ENCODE assay signal across 22 mouse cellular contexts in genomic region chr3:7992322-7992721, GRCm38 (mm10).
DNase-seq lines count a peak whose midpoint lies in the region; ATAC-seq and TF ChIP-seq lines count a peak whose summit lies in the region.
"Had no signal": no experiment of that assay in that cellular context is flagged by ENCODE, and none has a peak within 500 bp of the region (broad histone marks: within the 10 kb centered on the region; RNA-seq: fewer than 3 reads in every experiment).

No protein-coding gene starts in this region.

- no peak for TF ChIP-seq CTCF in kidney, postnatal 0 days (IDR thresholded peaks at IDR 0.05; ENCODE audit: low read depth)
- TF ChIP-seq CTCF in C2C12 (IDR thresholded peaks at IDR 0.05; ENCODE audit: control insufficient read depth, insufficient read depth, insufficient read length): no peak

- no peak overlapping the region for H3ac ChIP-seq in C2C12 (ENCODE audit: control insufficient read depth, insufficient read length, low read depth)
- H3ac ChIP-seq in myocyte (ENCODE audit: control insufficient read depth, insufficient read length): no peak overlapping the region

- H3K79me3 ChIP-seq in C2C12 (ENCODE audit: low read depth): no peaks in the 10 kb centered on the region

- H3K9me3 ChIP-seq in kidney, postnatal 0 days (replicated peaks; ENCODE audit: low read length): no peaks in the 10 kb centered on the region
- H3K9me3 ChIP-seq in kidney, embryonic 14.5 days (ENCODE audit: control insufficient read depth, low read length): no peaks in the 10 kb centered on the region
- H3K9me3 ChIP-seq: embryonic facial prominence, embryonic 13.5 days; forebrain, embryonic 13.5 days; forebrain, embryonic 15.5 days; G1E had no signal

- H3K36me3 ChIP-seq in kidney, postnatal 0 days (ENCODE audit: insufficient read depth, low read length): no peaks in the 10 kb centered on the region
- H3K36me3 ChIP-seq in kidney, embryonic 14.5 days (ENCODE audit: control insufficient read depth, insufficient read depth, low read length): no peaks in the 10 kb centered on the region
- no peaks in the 10 kb centered on the region for H3K36me3 ChIP-seq in C2C12 (ENCODE audit: control insufficient read depth, insufficient read depth)
- H3K36me3 ChIP-seq in myocyte (ENCODE audit: control insufficient read depth, insufficient read depth): no peaks in the 10 kb centered on the region
- H3K36me3 ChIP-seq: embryonic facial prominence, embryonic 13.5 days; forebrain, embryonic 15.5 days; G1E had no signal

- no peaks in the 10 kb centered on the region for H3K27me3 ChIP-seq in kidney, postnatal 0 days (ENCODE audit: insufficient read depth, low read length)
- H3K27me3 ChIP-seq in kidney, embryonic 14.5 days (ENCODE audit: control insufficient read depth, insufficient read depth, low read length): no peaks in the 10 kb centered on the region
- H3K27me3 ChIP-seq in C2C12 (ENCODE audit: control insufficient read depth, insufficient read depth, insufficient read length): no peaks in the 10 kb centered on the region
- no peaks in the 10 kb centered on the region for H3K27me3 ChIP-seq in myocyte (ENCODE audit: control insufficient read depth, insufficient read depth, insufficient read length)
- H3K27me3 ChIP-seq: CH12.LX; embryonic facial prominence, embryonic 13.5 days; forebrain, embryonic 13.5 days; forebrain, embryonic 15.5 days; Patski had no signal

- H3K79me2 ChIP-seq in C2C12 (ENCODE audit: control insufficient read depth, insufficient read depth) (no peaks in the 10 kb centered on the region), myocyte (ENCODE audit: control insufficient read depth, insufficient read depth) (no peaks in the 10 kb centered on the region)

- TF ChIP-seq POLR2A in myocyte (IDR thresholded peaks at IDR 0.05; ENCODE audit: insufficient read length, low read depth): no peak

- peak; percentile 10 for DNase-seq in kidney, postnatal 0 days (ENCODE audit: low spot score)
- DNase-seq in urinary bladder, adult 18-20 months (ENCODE audit: low spot score in 2 of 2): no peak
- DNase-seq: adrenal gland, adult 8-10 months; adrenal gland, postnatal 14 days; adrenal gland, postnatal 36 days; cerebellum, adult 11-12 months; cerebellum, adult 2 months; cerebellum, adult 9-10 months; cerebellum, postnatal 10 days; cerebellum, postnatal 25 days; forebrain, postnatal 0 days had no signal

- H3K27ac ChIP-seq in kidney, postnatal 0 days: no peak overlapping the region
- H3K27ac ChIP-seq in kidney, embryonic 14.5 days (ENCODE audit: low read depth, low read length): no peak overlapping the region
- H3K27ac ChIP-seq: embryonic facial prominence, embryonic 13.5 days; forebrain, embryonic 13.5 days; forebrain, embryonic 15.5 days had no signal

- ATAC-seq in kidney, postnatal 0 days (replicated peaks; ENCODE audit: low FRiP score, low read depth): no peak
- no peak for ATAC-seq in kidney, embryonic 14.5 days (ENCODE audit: low FRiP score, low TSS enrichment)
- ATAC-seq: activated CD4-positive, CD25-positive, alpha-beta regulatory T cell, adult 4 months; CD4-positive, CD25-positive, alpha-beta regulatory T cell, adult 4 months; forebrain, embryonic 13.5 days; forebrain, embryonic 15.5 days; forebrain, postnatal 0 days; Patski had no signal

- WGBS in kidney, postnatal 0 days: 63% methylated on average over 2 of the region's 2 CpGs
- 68% methylated on average over 2 of the region's 2 CpGs for WGBS in kidney, embryonic 14.5 days

- H3K4me2 ChIP-seq in kidney, postnatal 0 days (ENCODE audit: low read length): no peak overlapping the region
- H3K4me2 ChIP-seq in kidney, embryonic 14.5 days (replicated peaks; ENCODE audit: low read depth, low read length): no peak overlapping the region
- no peak overlapping the region for H3K4me2 ChIP-seq in myocyte (ENCODE audit: low read depth)
- H3K4me2 ChIP-seq: embryonic facial prominence, embryonic 13.5 days; forebrain, embryonic 13.5 days; forebrain, embryonic 15.5 days had no signal

- no peaks in the 10 kb centered on the region for H3K4me1 ChIP-seq in kidney, postnatal 0 days (replicated peaks; ENCODE audit: insufficient read depth, low read length)
- H3K4me1 ChIP-seq in kidney, embryonic 14.5 days (ENCODE audit: control insufficient read depth, insufficient read depth, low read length): no peaks in the 10 kb centered on the region
- H3K4me1 ChIP-seq: embryonic facial prominence, embryonic 13.5 days; forebrain, embryonic 13.5 days; forebrain, embryonic 15.5 days had no signal

- no peak overlapping the region for H3K4me3 ChIP-seq in kidney, postnatal 0 days (replicated peaks; ENCODE audit: low read depth, low read length)
- no peak overlapping the region for H3K4me3 ChIP-seq in kidney, embryonic 14.5 days (ENCODE audit: low read length)
- no peak overlapping the region for H3K4me3 ChIP-seq in C2C12 (ENCODE audit: insufficient read depth, poor library complexity, severe bottlenecking)
- no peak overlapping the region for H3K4me3 ChIP-seq in myocyte
- H3K4me3 ChIP-seq: embryonic facial prominence, embryonic 13.5 days; forebrain, embryonic 13.5 days; forebrain, embryonic 15.5 days had no signal

- H3K9ac ChIP-seq in kidney, postnatal 0 days (ENCODE audit: low read depth, low read length): no peak overlapping the region
- no peak overlapping the region for H3K9ac ChIP-seq in kidney, embryonic 14.5 days (ENCODE audit: low read depth, low read length)
- H3K9ac ChIP-seq: embryonic facial prominence, embryonic 13.5 days; forebrain, embryonic 13.5 days; forebrain, embryonic 15.5 days; forebrain, postnatal 0 days had no signal

TF ChIP-seq in C2C12, 6 proteins besides CTCF, POLR2A, EP300 and RAD21:
- no peak for TF ChIP-seq FOSL1 (IDR thresholded peaks at IDR 0.05; ENCODE audit: insufficient read depth, low read length, poor library complexity, severe bottlenecking)
- no peak for TF ChIP-seq MAX (IDR thresholded peaks at IDR 0.05)
- TF ChIP-seq MYOD1 (IDR thresholded peaks at IDR 0.05; ENCODE audit: control insufficient read depth, insufficient read length, low read depth): peak; percentile 51

TF ChIP-seq in myocyte, 11 proteins besides CTCF, POLR2A, EP300 and RAD21:
- TF ChIP-seq TCF12 (IDR thresholded peaks at IDR 0.05; ENCODE audit: insufficient read depth, poor library complexity, severe bottlenecking) (no peak), MYOG (IDR thresholded peaks at IDR 0.05; ENCODE audit: control insufficient read depth in 1 of 3, insufficient read depth in 1 of 3, insufficient read length in 2 of 3, low read depth in 2 of 3) (peak in 1 of 3 experiments; percentile 38), CEBPB (IDR thresholded peaks at IDR 0.05; ENCODE audit: insufficient read depth, poor library complexity, severe bottlenecking) (no peak), MYOD1 (IDR thresholded peaks at IDR 0.05; ENCODE audit: control insufficient read depth in 1 of 3, insufficient read length in 2 of 3, low read depth in 2 of 3) (peak; percentile 77 to 93 (median 90))
